Mouse (Mus musculus) fibroblast of lung, adult 2 months (primary cell): ENCODE data around the gene Foxl1.

Experiments
- DNase-seq: peaks from one replicate; pipeline ENCODE4 v3.0.0-alpha.2; 2011; ENCODE audit warnings: low read depth

The Foxl1 gene

DNA sequence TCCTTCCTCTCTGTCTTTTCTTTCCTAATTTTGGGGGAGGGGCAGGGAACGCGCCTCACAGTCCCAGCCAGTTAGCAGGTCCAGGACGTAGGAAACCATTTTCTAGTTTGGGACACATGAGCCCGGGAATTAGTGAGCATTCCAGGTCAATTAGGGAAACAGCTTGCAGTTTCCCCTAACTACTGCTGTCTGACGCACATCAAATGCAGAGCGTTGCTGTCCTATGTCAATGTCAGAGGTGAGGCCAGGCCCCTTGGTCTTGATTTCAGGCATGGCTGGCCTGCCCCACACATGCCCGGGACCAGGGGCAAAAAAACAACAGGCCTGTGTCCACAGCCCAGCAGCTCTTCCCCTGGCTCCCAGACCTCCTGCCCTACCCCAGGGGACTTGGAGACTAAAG, 42.4 kb downstream of the Foxl1 start:
- DNase-seq: no peak

DNA sequence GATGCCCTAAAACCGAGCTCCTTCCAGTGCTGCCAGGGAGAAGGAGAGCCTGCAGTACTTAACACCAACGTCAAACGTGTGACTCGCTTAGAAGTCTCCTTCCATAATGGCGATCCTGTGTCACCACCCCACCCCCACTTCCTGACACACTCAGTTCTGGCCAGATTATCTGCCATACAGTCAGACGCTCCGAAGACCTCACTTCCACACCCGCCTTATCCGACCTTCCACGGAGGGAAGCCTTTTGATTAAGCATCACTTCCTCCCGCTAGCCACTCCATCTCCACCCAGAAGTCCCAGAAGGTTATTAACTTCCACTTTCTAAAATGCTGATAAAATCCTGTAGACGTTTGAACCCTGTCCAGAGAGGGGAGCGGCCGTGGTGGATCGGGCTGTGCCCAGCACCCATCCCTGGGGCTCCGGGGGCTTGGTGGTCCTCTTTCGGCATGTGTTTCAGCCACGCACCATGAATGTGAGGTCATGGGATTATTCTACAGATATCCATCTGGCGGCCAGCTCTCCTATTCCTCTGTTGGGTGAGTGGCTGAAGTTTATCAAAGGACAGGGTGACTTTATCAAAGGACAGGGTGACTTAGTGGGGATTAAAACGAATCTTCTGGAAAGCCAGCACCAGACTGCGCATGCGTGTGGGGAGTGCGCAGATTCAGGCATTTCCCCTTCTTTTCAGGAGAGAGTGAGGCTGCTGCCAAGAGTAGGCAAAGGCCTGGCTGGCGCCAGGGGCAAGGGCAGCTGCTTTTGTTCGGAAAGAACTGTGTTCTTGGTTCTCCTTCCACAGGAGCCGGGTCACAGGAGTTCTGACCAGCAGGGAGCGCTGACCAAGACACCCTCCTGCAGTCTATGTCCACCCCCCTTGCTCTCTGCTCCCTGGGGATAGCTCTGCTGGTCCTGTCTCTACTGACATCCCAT, 43.1 kb downstream of the Foxl1 start:
- no peak for DNase-seq

DNA sequence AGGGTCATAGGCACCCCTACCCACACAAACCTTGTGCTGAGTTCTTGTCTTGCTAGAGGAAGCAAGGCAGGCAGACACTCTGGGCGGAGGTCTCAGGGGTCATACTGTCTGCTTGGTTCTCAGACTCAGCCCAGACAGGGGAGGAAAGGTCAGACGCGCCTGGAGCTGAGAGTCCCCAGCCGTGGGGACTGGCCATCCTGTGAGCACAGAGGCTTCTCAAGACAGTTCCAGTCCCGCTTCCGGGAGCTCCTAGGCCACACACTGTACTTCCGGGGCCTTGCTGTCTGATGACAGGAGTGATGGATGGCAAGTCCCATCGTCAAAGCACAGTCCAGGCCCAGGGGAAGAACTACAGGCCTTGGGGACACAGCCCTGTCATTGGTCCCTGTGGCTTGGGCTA, 44.8 kb downstream of the Foxl1 start:
- DNase-seq: no peak

DNA sequence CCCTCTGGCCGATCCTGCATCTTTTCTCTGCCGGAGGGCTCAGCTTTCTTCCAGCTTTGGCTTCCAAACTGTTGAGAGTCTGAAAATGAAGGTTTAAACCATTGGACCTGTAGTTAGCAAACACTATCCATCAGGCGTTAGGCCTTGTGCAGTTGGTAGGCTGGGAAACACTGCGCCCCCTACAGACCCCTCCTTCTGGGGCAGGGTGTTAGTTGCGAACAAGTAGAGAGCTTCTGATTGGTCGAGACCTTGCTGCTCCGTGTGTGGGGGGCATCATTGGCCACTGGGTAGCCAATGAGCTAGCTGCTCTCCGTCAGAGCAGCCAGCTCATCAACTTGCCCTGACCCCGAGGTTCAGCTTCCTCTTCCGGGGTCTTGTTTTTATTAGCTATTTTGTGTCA, 46.4 kb downstream of the Foxl1 start:
- no peak for DNase-seq

DNA sequence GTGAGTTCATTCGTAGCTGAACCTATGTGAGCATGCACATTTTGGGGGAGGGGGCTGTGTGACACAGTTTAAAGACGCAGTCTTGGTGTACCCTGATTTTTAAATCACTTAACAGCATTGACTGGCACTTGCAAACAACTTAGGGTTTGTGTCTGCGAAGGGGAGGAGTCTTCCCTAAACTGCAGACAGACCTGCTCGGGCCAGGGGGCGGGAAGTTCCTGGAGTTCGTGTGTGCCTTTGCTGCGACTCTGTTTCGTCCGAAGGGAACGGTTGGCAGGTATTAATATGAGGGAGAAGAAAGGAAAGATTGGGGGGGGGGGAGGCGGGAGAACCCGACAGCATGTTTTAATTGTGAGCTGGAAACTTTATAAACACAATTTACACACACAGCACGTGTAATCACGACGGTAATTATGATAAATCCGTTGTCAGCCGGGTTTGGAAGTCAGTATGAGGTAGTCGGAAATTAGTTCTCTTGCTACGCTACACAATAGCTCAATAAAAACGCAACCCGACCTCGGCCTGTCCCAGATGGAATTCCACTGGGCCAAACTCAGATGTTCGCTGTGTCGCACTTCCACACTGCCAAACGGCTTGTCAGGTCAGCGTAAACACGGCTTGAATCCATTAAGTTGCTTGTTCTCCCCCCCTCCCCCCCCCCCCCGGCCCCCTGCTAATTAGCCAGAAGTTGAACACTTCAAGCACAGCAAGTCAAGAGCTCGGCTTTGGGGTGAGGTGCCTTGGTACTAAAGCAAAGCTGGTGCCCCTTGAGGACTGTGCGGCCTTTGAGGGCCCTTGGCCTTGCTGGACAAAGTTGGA, 47.2 kb downstream of the Foxl1 start:
- no peak for DNase-seq

GRCm38 (mm10) chr8:121175540-121176090, 47.9 kb downstream of the Foxl1 start:
- DNase-seq: no peak

DNA sequence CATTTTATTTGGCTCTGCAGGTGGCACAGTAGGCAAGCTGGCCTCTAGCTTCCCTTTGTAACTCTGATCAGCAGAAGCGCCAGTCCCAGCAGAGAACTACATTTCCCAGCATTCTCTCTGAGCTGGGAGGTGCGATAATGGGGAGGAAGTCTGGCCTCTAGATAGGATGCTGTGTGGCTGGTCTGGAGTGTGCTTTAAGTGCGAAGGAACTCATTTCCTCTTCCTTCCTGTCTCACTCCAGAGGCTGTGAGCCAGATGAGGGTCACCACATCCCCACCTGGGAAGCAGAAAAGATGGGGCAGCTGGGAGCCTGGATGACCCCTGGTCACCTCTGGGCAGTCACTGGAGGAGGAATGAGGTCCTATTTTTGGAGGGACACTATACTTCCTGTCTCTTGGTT, 48.6 kb downstream of the Foxl1 start:
- no peak for DNase-seq
